Mouse (Mus musculus) thymus, postnatal 4 days (tissue): ENCODE data around the gene Sptbn4.
A peak's percentile ranks its signal among the peaks of the same experiment; 100 is the strongest.

Experiments
- DNase-seq: peaks from one replicate; pipeline ENCODE4 v3.0.0; 2021

Sptbn4 gene

DNA sequence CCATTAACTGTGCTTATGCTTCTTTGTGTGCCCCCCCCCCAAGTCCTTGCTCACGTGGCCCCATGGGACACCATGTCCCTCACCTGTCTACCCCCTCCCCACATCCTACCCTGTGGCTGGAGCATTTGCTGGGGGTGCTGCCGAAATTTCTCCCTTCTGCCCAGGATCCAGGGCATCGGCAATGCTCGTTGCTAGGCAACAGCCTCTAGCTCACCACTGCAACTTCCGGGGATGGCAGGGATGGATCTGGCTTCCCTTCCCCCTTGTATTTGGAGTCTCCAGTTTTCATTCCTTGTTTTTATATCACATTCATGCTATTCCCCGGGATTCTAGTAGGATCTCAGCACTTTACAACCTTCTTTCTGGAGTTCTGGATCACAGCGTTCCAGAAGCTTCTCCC, 108.0 kb downstream of the Sptbn4 start:
- DNase-seq = no peak

DNA sequence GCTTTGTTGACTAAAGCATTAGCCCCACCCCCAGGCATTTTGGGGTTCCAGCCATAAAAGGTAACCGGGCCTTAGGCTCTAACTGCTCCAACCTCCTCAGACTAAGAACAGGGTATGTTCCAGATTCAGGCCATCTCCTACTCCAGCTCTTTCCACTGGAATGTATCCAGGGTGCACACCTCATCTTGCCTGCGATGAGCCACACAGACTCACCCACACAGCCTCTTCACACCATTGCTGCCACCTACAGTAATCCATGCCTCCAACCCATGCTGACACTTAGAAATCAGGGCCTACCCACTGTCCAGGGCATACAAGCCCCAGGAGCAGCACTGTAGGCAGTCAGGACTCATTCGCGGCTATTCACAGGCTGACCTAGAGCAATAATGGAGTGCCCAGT, 108.4 kb downstream of the Sptbn4 start:
- no peak for DNase-seq

DNA sequence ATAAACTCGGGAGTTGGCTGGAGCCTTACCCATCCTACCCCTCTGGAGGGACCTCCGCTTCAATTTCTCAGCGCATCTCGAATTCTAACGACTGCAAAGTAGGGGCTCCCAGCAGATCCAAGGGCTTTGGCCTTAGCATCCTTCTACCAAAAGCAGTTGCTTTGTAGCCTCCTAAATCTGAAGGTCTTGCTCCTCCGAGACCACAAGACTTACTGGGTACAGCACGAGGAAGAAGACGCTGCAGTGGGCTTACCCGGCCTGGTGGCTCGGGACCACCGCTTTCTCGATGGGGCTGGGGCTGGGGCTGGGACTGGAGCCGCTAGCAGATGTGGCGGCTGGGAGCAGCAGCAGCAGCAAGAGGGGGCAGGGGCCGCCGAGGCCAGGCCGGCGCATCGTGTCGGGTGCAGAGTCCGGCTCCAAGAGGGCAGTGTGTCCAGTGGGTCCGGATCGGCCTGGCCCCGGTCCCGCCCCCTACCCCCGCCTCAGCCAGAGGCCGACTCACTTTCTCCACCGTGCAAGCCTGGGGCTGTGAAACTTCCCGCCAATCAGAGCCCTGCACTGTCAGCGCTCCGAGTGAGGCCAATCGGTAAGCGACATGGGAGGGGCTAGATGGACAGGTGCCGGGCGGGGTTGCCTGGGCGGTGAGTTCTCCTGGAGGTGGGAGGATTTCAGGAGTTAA, 110.2 kb downstream of the Sptbn4 start, which contains the start of gene Ltbp4:
Gene Ltbp4 (minus strand): TSS at position 518 of the 679 bp plus-strand sequence.
- DNase-seq = peak; percentile 46

DNA sequence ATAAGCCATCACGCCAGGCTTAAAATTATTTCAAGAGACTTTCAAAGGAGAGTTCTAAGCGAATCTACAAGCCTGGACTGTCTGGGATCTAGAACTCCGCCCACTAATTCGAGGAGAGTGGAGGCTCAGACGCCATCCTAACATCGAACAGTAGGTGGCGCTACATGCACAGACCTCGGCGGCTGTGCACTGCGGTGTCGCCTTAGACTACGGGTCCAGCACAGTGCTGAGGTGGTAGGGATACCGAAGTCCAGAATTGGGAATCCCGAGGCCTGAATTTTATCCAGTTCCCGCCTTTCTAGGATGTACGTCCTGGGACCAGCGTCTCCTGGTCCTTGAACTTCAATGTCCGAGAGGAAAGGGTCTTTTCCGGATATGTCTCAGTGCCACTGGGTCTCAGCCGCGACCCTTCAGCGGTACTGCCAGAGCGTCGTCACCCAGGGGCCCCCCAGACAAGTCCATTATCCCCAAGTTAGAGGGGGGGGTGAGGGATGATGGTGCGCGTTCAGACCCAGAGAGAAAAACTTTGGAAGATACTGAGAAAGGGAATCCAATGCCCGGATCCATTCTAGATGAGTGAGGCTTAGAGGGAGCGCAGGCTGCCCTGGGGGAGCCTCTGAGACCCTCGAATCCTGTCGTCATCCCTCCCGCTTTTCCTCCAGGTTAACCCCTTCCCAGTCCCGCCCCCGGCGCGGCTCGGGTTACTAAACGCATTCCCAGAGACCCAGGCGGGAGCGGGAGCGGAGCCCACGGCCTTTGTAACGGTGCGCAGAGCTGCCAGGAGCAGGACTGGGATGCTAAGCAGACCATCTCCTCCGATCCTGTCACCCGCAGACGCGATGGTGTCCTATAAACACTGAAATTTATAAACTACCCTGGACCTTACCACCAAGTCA, 111.3 kb downstream of the Sptbn4 start:
- DNase-seq = peak; percentile 90

DNA sequence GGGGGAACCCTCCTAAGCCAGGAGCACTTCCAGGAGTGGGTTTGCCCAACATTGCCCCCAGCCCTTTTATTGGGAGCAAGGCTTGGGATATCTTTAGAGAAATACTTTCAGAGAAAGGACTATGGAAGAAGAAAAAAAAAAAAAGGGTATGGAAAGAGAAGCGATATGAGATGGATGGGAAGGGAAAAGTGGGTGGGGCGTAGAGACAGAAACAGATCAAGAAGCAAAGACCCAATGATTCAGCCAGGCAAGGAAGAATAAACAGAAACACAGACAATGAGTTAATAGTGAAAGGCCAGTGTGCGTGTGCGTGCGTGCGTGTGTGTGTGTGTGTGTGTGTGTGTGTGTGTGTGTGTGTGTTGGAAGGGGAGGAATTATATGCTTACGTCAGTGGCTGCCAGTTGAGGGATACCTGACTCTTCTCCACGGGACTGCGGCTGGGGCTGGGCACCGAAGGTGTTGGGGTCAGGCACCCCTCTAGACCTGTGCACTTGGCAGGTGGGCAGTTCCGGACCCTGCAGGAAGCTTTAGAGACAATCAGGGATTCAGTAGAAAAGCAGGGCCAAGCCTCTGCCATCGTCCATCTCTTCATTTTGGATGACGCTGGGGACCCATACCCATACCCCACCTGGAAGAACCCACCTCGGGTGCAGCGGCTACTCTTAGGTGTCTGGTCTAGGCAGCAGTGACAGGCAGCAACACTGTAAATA, 112.3 kb downstream of the Sptbn4 start:
- DNase-seq = no peak

DNA sequence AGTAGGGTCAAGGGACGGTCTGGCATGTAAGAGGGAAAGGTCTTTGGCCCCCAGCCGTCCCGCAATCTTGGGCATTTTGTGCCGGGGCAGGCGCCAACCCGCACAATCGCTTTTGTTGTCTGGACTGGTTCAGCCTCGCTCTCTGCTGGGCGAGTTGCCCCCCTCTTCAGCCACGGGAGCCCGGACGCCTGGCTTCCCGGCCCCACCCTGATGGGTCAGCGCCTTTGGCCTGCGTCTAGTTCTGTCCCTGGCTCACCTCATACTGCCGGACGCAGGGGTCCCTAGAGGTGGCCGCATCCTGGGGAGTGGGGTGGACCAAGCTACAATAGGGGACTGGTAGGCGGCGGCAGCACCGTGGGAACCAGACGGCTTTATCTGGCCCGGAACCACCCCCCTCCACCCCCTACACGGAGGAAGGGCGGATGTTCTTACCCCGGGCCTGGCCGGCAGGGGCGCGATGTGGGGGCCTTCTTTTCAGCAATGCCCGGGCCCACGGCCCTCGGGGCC, 113.0 kb downstream of the Sptbn4 start:
- DNase-seq = peak; percentile 60

DNA sequence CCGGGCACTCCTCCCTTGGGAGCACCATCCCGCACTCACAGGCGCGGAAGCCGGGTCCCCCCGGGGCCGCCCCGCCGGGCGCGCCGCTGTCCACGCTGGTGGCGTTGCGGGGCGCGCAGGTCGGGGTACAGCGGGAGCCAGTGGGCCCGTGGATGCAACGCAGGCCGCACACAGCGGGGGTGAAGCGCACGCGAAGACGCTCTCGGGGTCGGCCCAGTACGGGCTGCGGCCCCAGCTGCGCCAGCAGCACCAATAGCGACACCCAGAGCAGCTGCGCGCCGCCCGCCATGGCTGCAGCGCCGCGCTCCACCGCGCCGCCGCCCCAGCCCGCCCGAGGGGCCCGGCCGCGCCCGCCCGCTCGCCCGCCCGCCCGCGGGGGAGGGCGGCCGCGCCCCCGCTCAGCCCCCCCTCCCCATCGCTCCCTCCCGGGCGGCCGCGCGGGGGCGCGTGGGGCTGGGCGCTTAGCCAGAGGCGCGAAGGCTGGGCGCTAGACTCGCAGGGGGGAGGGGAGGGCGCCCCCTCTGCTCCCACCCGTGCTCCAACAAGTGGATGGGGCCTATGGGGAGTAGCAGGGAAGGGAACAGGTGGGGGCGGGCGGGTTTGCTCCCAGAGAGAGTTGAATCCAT, 114.1 kb downstream of the Sptbn4 start:
- DNase-seq = peak; percentile 58

DNA sequence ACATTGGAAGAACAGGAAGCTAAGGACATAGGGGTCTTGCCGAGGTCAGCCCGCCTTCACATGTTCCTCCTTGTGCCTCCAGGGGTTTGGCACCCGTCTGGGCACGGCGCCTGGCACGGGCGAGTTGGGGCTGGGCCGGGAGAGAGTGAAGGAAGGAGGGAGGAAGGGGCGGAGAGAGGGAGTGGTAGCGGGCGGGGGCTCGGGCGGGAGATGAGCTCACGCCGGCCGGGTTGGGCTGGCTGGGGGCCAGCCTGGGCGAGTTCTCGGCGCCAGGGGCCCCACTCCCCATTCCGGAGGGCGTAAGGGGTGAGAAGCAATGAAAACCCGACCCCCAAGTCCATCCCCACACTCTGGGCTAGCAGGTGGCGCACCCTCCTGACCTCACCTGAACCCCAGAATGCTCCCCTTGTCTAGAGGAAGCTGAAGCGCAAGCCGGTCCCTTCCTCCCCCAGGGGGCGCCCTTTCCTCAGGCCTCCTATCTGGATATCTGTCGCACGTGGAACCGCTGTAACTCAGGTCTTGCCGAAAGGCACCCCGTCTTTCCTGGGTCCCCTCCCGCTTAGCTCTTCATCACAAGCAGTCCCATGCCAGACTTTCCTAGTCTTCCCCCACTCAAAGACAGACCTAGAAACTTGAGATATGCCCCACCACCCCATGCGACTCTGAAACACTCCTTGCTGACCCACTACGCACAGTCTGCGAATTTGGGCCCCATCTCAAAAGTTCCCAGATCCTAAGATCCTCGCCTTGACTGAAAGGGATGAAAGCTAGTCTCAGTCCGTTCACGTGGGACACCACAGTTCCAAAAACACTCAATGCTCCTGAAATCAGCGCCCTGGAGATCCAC, 114.9 kb downstream of the Sptbn4 start:
- peak; percentile 97 for DNase-seq

DNA sequence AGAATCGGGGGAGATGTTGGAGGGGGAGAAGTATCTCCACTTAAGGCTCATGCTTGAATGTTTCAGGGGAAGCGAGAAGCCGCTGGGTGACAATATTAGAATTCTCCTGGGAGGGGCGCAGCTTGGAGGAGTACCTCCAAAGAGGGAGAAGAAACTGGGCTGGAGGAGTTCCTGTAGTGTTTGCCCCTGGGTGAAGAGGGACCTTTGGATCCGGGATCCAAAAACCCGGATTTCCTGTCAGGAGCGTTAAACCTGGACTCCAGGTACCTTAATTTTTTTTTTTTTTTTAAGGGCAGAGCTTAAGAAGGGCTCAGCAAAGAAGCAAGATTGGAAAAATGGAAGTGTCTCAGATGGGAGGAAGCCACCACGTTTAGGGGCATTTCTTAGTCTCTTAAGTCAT, 115.6 kb downstream of the Sptbn4 start:
- DNase-seq = no peak

DNA sequence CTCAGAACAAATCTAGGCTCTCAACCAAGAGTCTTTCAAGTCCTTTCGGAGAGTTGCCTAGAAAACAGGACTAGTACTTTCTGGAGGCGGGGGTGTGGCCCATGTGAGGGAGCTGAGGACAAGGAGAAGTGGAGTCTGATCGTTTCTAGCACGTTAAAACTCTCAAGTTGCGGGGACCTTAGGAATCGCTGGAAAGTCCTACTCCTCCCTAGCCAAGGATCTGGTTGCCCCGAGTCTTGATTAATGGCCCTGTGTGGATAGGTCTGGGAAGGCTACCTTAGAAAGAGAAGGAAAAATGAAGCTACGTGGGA, 116.0 kb downstream of the Sptbn4 start:
- no peak for DNase-seq

DNA sequence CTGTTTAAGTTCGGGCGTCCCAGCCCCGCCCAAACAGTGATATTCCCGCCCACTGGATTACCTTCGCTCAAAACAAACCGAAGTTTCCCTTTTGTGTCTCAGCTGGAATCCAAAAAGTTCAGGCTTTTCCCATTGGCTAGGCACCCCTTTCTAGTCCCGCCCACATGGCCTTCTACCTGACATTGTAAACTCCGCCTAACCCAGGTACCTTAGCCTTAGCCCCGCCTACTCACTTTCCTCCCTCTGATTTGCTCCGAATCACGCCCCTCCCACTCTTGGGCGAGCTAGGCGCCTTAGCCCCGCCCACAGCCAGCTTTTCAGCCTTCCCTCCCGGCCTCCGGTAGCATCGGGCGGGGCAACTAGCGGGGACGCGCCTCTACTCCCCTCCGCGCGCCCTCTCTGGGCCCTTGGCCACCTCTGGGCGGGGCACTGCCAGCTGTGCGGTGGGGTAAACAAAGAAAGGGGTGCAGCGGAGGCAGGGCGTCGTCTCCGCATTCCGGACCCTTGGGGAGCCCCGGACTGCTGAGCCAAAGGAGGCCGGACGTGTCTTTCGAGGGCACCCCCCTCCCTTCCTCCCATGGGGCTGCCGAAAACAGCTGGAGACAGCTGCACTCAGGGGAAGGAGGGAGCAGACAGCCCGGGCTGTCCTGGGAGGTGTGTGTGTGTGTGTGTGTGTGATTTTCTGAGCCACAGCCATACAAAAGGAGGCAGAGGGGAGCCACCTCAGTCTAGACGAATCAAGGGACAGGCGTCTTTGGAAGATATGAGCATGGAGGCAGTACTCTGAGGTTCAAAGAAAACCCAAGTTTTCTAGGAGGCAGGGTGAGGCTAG, 116.6 kb downstream of the Sptbn4 start:
- peak; percentile 92 for DNase-seq

DNA sequence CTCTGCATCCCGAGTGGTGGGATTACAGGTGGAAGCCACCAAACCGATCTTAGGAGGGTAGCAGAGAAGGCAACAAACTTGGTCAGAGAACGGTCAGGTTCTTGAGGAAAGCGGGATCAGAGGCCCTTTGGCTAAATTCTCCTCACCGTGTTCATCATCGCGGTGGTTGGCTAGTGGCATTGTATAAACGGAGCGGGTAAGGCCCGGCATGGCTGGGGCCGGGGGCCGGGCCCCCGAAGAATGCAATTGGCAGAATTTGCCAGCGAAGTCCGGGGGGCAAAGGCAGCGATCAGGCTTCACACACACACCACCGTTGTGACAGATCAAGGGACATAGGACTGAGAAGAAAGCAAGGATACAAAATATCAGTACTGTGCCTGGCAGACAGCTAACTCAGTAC, 117.5 kb downstream of the Sptbn4 start:
- no peak for DNase-seq

DNA sequence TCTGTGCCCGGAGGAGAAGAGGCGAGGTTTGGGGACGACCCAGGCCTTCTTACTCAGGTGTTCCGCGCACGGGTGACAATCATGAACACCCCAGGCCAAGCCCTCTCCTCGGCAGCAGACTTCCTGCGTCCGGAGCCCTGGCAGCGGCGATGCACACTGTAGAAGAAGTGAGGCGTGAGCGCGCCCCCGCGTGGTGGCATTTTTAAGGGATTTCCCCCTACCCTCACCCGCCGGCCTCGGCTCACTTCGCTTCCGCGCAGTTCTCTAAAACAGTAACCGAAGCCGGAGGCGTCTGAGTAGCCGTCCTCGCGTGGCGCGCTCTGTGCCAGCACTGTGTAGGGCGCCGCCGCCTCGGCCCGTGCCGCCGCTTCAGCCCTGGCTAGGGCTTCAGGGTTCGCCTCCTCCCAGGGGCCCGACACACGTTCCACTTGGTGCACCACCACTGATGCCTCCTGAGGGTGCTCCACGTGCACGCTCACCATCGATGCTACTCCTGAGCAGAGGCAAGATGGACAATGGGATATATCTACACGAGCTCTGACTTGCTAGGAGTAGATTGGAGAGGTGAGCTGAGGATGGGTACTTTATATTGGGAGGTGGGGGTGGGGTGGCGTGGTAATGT, 118.0 kb downstream of the Sptbn4 start:
- DNase-seq = peak; percentile 96

DNA sequence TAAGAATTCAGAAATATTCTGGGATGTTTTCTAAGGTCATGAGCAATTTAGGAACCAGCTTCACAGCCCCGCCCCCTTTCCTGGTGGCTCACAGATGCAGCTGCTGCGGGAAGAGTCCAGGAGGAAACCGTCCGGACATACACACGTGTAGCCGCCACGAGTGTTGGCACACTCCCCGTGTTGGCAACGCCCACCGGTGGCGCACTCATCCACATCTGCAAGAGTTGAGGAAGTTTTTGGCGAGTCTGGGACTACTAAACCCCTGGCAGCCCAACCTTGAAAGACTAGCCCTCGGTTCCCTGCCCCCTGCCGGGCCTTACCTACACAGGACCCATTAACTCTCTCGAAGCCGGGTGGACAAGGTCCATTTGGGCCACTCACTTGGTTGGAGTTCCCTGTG, 118.8 kb downstream of the Sptbn4 start:
- no peak for DNase-seq

DNA sequence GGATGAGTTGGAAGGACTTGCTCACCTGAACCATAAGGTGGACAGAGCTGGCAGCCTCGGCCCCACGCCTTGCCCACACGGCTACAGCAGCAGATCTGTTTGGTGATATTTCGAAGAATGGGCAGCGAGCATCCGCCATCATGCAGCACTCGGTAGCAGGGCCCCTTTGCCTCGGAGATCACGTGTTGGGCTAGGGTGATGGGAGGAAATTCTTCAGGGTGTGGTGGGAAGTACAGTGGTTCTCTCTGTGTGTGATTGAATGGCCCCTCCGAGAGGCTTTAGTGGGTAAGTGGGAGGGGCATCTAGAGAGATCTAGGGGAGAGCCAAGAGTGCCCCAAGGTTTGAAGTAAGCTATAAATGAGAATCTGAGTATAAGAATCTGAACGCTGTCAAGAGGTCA, 119.3 kb downstream of the Sptbn4 start:
- no peak for DNase-seq

DNA sequence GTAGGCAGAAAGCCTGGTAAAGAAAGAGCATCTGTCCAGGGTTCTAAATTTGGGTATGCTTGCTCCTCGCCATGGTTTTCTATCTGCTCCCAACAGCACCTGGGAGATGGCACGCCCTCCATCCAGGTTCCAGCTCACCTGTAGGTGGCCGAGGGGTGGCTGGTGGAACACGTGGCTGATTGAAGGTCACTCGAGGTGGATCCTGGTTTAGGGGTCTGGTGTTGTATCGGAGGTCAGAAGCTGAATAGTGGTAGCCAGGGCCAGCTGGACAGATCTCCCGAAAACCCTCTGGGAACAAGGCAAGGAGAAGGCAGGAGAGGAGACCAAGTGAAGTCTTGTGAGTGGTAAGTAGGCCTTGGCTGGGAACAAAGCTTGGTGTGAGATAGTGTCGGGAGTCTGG, 120.0 kb downstream of the Sptbn4 start:
- no peak for DNase-seq

DNA sequence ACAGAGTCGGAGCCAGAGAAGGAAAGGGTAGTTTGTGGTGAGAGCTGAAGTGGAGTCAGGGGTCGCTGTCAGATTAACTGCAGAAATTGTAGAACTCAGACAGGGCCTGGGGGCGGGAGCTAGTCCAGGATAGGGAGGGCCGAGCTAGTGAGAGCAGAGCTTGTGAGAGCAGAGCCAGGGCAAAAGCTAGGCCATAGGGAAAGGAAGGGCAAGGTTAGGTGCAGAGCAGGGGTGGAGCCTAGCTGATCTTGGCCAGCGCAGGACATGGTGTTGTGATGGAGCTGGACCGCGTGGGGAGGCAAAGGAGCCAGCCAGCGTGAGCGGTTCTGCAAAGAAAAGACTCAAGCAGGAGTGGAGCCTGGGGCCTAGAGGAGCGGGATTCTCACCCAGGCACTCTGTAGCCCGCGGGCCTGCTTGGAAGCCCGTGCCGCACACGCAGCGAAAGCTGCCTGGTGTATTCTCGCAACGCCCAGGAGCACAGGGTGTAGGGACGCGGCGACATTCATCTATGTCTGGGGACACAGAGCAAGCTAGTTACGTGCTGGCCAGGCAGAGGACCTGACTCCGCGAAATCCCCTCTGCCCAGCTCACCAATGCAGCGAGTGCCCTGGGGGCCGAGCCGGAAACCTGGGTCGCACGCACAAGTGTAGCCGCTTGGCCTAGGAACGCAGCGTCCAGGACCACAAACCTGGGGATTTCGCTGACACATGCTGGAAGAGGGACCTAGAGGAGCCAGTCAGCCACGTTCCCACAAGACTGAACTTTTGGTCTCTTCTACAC, 121.2 kb downstream of the Sptbn4 start:
- DNase-seq = no peak

DNA sequence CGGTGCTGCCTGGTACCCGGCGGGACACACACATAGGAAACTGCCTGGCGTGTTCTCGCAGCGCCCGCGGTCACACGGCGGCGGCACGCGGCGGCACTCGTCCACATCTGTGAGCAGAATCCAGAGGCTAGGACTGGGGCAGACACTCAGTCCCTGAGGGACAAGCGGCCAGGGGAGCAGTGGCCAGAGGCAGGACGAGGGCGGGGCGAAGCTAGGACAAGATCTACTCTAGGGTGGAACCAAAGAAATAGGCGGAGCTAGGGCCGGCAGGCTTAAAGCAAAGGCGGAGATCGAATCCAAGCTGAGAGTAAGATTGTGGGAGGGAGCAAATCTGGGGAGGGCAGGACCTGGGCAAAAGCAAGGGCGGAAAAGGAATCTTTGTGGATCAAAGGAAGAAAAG, 121.8 kb downstream of the Sptbn4 start:
- DNase-seq = no peak

DNA sequence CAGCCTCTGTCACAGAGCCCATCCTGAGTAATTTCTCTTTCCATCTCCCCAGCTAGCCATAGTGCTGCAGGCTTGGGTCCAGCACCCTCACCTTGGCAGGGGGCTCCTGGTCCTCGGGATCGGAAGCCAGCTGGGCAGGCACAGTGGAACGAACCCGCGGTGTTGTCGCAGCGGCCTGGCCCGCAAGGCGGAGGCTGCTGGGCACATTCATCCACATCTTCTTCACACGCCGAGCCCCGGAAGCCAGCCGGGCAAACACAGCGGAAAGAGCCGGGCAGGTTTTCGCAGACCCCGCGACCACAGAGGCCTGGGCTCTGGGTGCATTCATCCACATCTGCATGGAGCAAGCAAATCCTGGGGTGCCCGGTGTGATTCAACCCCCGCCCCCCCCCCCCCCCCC, 122.6 kb downstream of the Sptbn4 start:
- DNase-seq = no peak

DNA sequence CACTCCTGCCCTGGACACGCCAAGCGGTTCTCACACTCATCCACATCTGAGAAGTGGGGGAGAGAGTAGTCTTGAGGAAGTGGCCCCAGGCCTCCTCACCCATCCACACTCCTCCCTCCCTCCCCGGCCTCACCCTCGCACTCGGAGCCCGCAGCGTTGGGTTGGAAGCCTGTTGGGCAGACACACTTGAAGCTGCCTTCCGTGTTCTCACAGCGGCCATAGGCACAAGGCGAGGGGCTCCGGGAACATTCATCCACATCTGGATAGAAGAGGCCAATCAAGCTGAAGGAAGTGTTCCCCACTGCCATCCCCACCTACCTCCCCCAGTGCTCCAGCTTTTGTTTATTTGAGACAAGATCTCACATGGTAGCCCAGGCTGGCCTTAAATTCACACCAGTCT, 123.3 kb downstream of the Sptbn4 start:
- no peak for DNase-seq
